Mouse (Mus musculus) forebrain, embryonic 11.5 days (tissue): ENCODE results near the gene Atg9b. TPM values are rescaled to one million over a fixed set of nuclear protein-coding genes. Genes with fewer than 3 reads are reported as not detected.

ENCODE experiments used
- ATAC-seq: fragments of 200-750 bp; cut with Nextera tagmentation; replicated peaks from 2 replicates; pipeline ENCODE4 v1.8.0; 2017; ENCODE audit warnings: moderate TSS enrichment; ENCODE audit not compliant: low FRiP score
- DNase-seq: peaks from one replicate; pipeline ENCODE4 v3.0.0-alpha.2; 2017; ENCODE audit warnings: low spot score
- H3K27ac ChIP-seq: fragments of 300-500 bp; sonication (generic); 2 replicates; pipeline ENCODE4 v1.5.1; 2014; ENCODE audit warnings: low read depth, low read length
- H3K27me3 ChIP-seq: fragments of 300-500 bp; sonication (generic); 2 replicates; pipeline ENCODE4 v1.6.1; 2014; ENCODE audit warnings: mild to moderate bottlenecking, low read length, mixed read lengths; ENCODE audit not compliant: control insufficient read depth, insufficient read depth
- H3K36me3 ChIP-seq: fragments of 300-500 bp; sonication (generic); 2 replicates; pipeline ENCODE4 v1.6.1; 2014; ENCODE audit warnings: mild to moderate bottlenecking, low read length, moderate library complexity, mixed read lengths; ENCODE audit not compliant: control insufficient read depth, insufficient read depth
- H3K4me1 ChIP-seq: fragments of 300-500 bp; sonication (generic); replicated peaks from 2 replicates; pipeline ENCODE4 v1.6.1; 2014; ENCODE audit warnings: low read length, mixed read lengths; ENCODE audit not compliant: control insufficient read depth, insufficient read depth
- H3K4me2 ChIP-seq: fragments of 300-500 bp; sonication (generic); 2 replicates; pipeline ENCODE4 v1.6.1; 2014; ENCODE audit warnings: low read depth, mild to moderate bottlenecking, low read length, moderate library complexity, mixed read lengths; ENCODE audit not compliant: severe bottlenecking
- H3K4me3 ChIP-seq: fragments of 300-500 bp; sonication (generic); 2 replicates; pipeline ENCODE4 v1.5.1; 2014; ENCODE audit warnings: low read depth, low read length
- H3K9ac ChIP-seq: fragments of 300-500 bp; sonication (generic); 2 replicates; pipeline ENCODE4 v1.6.1; 2014; ENCODE audit warnings: low read length
- H3K9me3 ChIP-seq: fragments of 300-500 bp; sonication (generic); 2 replicates; pipeline ENCODE4 v1.6.1; 2016; ENCODE audit warnings: low read length, mixed read lengths; ENCODE audit not compliant: control insufficient read depth
- WGBS: fragments of 180-500 bp; shearing (Covaris S2); extraction: QIAGEN DNeasy Blood & Tissue Kit; methylation state at CpG from one replicate; pipeline ENCODE4 v1.1.7; 2014; 5-methylcytosine and 5-hydroxymethylcytosine counted together
- polyA plus RNA-seq: library from polyadenylated mRNA; unstranded; fragments of >200 nt; fragmentation: Nextera tagmentation; extraction: Ambion mirVana; gene quantifications from 2 replicates; pipeline ENCODE4 v1.2.1, GENCODE M21; 2014

Atg9b gene
- 0.21 and 0.44 TPM in 2 replicates for polyA plus RNA-seq

DNA sequence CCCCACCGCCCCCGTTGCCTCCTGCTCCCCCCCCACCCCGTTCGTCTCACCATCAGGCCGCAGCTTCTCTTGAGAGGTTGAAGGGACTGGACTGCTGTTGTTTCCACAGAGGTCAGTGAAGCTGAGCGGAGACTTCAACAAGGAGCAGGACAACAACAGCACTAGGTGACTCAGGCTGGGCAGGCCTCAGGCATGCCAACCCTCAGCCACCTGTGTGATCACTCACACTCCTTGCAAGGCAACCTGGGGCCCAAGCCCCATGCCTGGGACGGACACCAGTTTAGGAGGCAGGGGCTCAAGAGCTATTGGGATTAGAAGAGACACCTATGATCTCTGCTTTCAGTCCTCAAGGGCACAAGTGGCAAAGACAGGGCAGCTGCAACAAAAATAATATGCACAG, at the start of gene Atg9b:
Gene Atg9b (minus strand): TSS at position 280 of the 400 bp plus-strand sequence.
- Histone ChIP-seq H3K4me2 (no peak within 1 kb of the TSS), H3K9ac (no peak within 1 kb of the TSS), H3K4me1 (peaks cover 10% of the 10 kb centered on the region; the same call in 1 of the 2 replicates), H3K27me3 (peaks cover 21% of the 10 kb centered on the region), H3K27ac (no peak within 1 kb of the TSS), H3K36me3 (no peaks in the 10 kb centered on the region), H3K4me3 (no peak within 1 kb of the TSS), H3K9me3 (no peaks in the 10 kb centered on the region)
- WGBS, result 87% methylated on average over 7 of the region's 7 CpGs
- DNase-seq, result no peak
- ATAC-seq, result no peak

DNA sequence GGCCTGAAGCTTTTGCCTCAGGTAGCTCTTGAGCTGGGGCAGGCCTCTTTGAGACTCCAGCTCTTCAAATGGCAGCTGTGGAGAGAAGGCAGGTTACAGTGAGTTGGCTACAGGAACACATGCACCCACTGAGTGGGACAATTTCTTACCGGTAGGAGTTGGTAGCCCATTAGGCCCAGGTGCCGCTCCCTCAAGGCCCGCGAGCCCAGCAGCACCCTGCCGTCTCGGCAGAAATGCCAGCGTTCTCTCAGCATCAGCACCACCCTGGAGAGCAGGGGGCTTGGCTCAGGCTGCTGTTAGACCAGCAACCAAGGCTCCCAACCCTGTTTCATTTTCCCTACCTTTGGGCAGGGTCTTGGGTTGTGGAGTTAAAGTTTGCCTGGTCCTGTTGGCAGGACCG, 49.2 kb upstream of the Atg9b start:
- Histone ChIP-seq H3K27ac (no peak overlapping the region), H3K9me3 (no peaks in the 10 kb centered on the region), H3K4me2 (no peak overlapping the region), H3K4me1 (peaks cover 14% of the 10 kb centered on the region; the same call in 1 of the 2 replicates), H3K9ac (no peak overlapping the region), H3K27me3 (no peaks in the 10 kb centered on the region), H3K4me3 (no peak overlapping the region), H3K36me3 (peaks cover 3% of the 10 kb centered on the region; the same call in 1 of the 2 replicates)
- DNase-seq, result no peak
- WGBS, result 93% methylated on average over 8 of the region's 8 CpGs
- ATAC-seq, result no peak

DNA sequence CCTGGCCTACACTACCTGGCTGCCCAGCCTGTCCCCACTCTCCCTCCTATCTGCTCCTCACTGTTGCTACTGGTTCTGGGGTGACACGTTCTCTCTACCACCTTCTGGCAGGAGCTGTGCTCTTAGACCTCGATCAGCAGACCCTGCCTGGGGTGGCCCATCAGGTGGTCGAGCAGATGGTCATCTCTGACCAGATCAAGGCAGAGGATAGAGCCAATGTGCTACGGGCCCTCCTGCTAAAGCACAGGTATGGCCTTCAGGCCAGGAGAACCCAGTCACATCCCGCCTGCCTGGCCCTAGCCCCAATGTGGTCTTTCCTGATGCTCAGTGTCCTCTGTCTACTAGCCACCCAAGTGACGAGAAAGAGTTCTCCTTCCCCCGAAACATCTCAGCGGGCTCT, 42.0 kb upstream of the Atg9b start:
- no peak for ATAC-seq
- no peak overlapping the region for H3K4me2 ChIP-seq
- no peak overlapping the region for H3K4me3 ChIP-seq
- no peaks in the 10 kb centered on the region for H3K27me3 ChIP-seq
- no peak overlapping the region for H3K9ac ChIP-seq
- H3K27ac ChIP-seq, result no peak overlapping the region
- DNase-seq, result no peak
- peaks cover 3% of the 10 kb centered on the region; the same call in 1 of the 2 replicates for H3K36me3 ChIP-seq
- H3K9me3 ChIP-seq, result no peaks in the 10 kb centered on the region
- 91% methylated on average over 8 of the region's 8 CpGs for WGBS
- H3K4me1 ChIP-seq, result no peaks in the 10 kb centered on the region

DNA sequence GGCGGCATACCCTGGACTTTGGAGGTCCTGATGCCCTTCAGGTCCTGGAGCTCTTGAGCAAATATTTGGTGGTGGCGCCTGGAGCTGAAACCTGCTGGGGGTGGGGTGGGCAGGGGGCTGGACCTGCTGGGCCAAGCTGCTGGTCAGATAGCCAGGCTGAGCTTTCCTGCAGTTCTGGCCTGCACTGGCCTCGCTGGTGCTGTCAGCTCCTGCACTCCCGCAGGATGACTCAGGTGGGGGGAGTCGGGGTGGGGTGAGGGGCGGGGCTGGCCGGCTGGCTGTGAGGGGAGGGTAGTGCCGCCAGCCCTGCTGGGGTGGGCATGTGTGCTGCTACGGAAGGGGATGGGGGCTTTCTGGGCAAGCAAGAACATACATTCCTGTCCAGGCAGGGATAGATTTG, 36.7 kb upstream of the Atg9b start:
- no peak overlapping the region for H3K4me2 ChIP-seq
- peaks cover 35% of the 10 kb centered on the region for H3K4me1 ChIP-seq
- H3K27ac ChIP-seq, result no peak overlapping the region
- peaks cover 2% of the 10 kb centered on the region; the same call in 1 of the 2 replicates for H3K27me3 ChIP-seq
- no peak overlapping the region for H3K9ac ChIP-seq
- peaks cover 3% of the 10 kb centered on the region; the same call in 1 of the 2 replicates for H3K36me3 ChIP-seq
- no peak overlapping the region for H3K4me3 ChIP-seq
- DNase-seq (no peak), ATAC-seq (no peak)
- no peaks in the 10 kb centered on the region for H3K9me3 ChIP-seq
- WGBS, result 14% methylated on average over 8 of the region's 9 CpGs

DNA sequence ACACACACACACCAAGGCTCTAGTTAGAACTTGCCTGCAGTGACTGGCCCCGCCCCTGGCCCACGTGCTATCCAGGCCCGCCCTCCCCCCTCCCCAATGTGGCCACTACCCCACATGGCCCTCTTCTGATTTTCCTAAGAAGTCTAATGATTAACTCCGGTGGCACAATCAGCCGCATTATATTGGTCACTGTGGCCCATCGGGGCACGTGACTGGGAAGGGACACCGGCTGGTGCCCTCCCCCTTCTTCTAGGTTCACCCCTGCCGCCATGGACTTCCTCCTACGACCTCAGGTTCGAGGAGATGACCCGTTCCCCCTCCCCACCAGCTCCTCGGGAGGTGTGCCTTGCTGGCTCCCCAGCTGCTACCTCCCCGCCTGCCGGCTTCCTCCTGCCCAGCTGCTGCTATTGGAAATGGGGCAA, 36.0 kb upstream of the Atg9b start:
- H3K27me3 ChIP-seq, result peaks cover 2% of the 10 kb centered on the region; the same call in 1 of the 2 replicates
- 0 out of 2 replicates have a peak overlapping the region, but pooled peaks have one; percentile 21 for H3K4me2 ChIP-seq
- H3K9me3 ChIP-seq, result no peaks in the 10 kb centered on the region
- H3K4me3 ChIP-seq, result peak overlapping the region; percentile 7; the same call in 1 of the 2 replicates
- no peak for ATAC-seq
- peaks cover 3% of the 10 kb centered on the region; the same call in 1 of the 2 replicates for H3K36me3 ChIP-seq
- no peak overlapping the region for H3K27ac ChIP-seq
- 4% methylated on average over 15 of the region's 15 CpGs for WGBS
- no peak for DNase-seq
- peaks cover 35% of the 10 kb centered on the region for H3K4me1 ChIP-seq
- no peak overlapping the region for H3K9ac ChIP-seq

DNA sequence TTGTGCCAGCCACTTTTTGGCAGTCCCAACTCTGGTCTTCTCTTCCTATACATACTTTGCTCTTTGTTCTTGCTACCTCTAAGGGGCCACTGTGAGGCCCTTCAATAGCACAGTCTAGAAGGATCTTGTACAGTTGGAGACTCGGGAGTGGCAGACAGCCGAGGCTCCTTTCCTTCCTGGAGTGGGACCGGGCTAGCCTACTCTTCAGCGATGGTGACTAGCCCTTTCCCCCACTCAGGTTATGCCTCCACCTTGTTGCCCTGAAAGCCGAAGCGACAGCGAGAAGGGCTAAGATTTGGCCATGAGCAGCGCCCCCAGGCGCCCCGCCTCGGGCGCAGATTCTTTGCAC, 35.3 kb upstream of the Atg9b start:
- Histone ChIP-seq H3K9me3 (no peaks in the 10 kb centered on the region), H3K36me3 (peaks cover 3% of the 10 kb centered on the region; the same call in 1 of the 2 replicates), H3K9ac (peak overlapping the region; percentile 10), H3K4me3 (no peak overlapping the region), H3K4me2 (peak overlapping the region; percentile 77; the same call in 1 of the 2 replicates), H3K27ac (no peak overlapping the region), H3K27me3 (peaks cover 2% of the 10 kb centered on the region; the same call in 1 of the 2 replicates), H3K4me1 (peaks cover 37% of the 10 kb centered on the region)
- 14% methylated on average over 12 of the region's 12 CpGs for WGBS
- no peak for ATAC-seq
- no peak for DNase-seq

DNA sequence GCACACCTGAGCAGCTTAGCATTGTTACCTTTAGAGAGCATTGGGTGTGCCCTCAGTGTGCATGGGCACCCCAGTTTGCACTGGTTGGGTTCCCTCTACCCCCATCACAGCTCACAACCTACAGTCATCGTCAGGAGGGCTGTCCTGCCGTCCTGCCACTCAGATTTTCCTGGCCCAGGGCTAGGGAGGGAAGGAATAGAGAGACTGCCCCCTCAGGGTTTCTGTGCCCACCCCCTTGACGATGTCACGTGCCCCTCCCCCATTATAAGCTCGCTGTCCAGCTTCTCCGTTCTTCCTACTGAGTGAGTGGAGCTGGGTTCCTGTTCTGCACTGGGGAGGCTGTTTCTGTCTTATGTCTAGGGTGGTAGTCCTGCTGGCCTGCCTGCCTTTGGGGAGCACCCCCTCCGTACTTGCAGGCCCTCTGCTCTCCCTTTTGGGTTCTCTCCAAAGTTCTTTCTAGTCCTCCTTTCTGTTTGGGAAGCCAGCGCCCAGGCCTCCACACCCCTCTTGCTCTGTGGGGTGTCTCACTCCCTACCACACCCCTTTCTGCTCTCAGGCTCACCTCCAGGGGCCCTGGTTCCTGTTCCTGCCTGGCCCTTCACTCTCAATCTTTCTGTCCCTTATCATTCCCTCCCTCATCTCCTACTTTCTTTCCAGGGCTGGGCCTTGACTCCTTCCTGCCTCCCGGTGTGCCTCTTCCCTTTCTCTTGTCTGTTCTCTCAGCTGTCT, 34.8 kb upstream of the Atg9b start:
- peaks cover 2% of the 10 kb centered on the region; the same call in 1 of the 2 replicates for H3K27me3 ChIP-seq
- DNase-seq, result no peak
- peak overlapping the region; percentile 77 for H3K4me2 ChIP-seq
- H3K9me3 ChIP-seq, result no peaks in the 10 kb centered on the region
- ATAC-seq, result no peak
- peak overlapping the region; percentile 64 for H3K9ac ChIP-seq
- H3K4me1 ChIP-seq, result peaks cover 38% of the 10 kb centered on the region
- peaks cover 3% of the 10 kb centered on the region; the same call in 1 of the 2 replicates for H3K36me3 ChIP-seq
- H3K27ac ChIP-seq, result no peak overlapping the region
- 6% methylated on average over 9 of the region's 9 CpGs for WGBS
- H3K4me3 ChIP-seq, result peak overlapping the region; percentile 60; the same call in 1 of the 2 replicates

DNA sequence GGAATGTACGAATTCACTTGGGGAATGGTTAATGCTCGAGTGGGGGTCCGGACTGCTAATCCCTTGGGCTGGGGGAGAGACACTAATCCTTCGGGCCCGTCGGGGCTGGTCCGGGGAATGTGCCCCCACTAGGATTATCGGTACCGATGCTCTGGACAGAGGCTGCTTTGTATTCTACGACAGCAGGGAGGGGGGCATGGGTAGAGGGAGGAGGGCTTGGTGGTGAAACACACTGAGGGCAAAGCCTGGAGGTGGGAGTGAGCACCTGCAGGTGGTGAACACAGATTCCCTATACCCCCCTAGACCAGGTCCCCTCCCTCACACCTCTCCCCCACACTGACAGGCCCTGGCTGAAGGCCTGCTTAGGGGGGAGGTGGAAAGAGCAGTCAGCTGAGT, 34.1 kb upstream of the Atg9b start:
- H3K4me2 ChIP-seq, result peak overlapping the region; percentile 77
- no peaks in the 10 kb centered on the region; the same call in 1 of the 2 replicates for H3K36me3 ChIP-seq
- peaks cover 2% of the 10 kb centered on the region; the same call in 1 of the 2 replicates for H3K27me3 ChIP-seq
- peak overlapping the region; percentile 60 for H3K4me3 ChIP-seq
- H3K27ac ChIP-seq, result no peak overlapping the region
- H3K4me1 ChIP-seq, result peaks cover 38% of the 10 kb centered on the region
- peak overlapping the region; percentile 64; the same call in 1 of the 2 replicates for H3K9ac ChIP-seq
- 1% methylated on average over 10 of the region's 10 CpGs for WGBS
- H3K9me3 ChIP-seq, result no peaks in the 10 kb centered on the region
- DNase-seq, result peak; percentile 63
- no peak for ATAC-seq
